Mouse (Mus musculus): ENCODE measurements at regions not wholly inside any gene's neighbourhood (a gene's known extent, or its start where the extent isn't known, plus 50 kb on each side); places are given as distances from the start of the nearest gene placed in this dataset.
"Not testable (repeated sequence)": the region's sequence is repeated elsewhere in the genome, so short reads cannot be mapped to it uniquely, and the experiment has no call there.

- no peak for DNase-seq (ENCODE audit: low read depth)
Observed at GRCm38 (mm10) chr14:120755389-120755788, 155.6 kb upstream of the Ipo5 start.

GRCm38 (mm10) chr14:120758200-120758830 is 152.7 kb upstream of the Ipo5 start:
- no peak for DNase-seq (ENCODE audit: low read depth)

GRCm38 (mm10) chr14:120762168-120762567 is 148.9 kb upstream of the Ipo5 start:
- no peak for DNase-seq (ENCODE audit: low read depth)

GRCm38 (mm10) chr14:120762733-120763132 is 148.3 kb upstream of the Ipo5 start:
- DNase-seq (ENCODE audit: low read depth), result peak; percentile 11

- no peak for DNase-seq (ENCODE audit: low read depth)
Observed at GRCm38 (mm10) chr14:120763796-120764195, 147.2 kb upstream of the Ipo5 start.

GRCm38 (mm10) chr14:120764386-120764785 is 146.6 kb upstream of the Ipo5 start:
- DNase-seq (ENCODE audit: low read depth), result peak; percentile 49

- DNase-seq (ENCODE audit: low read depth), result no peak
Observed at GRCm38 (mm10) chr14:120766451-120766850, 144.6 kb upstream of the Ipo5 start.

GRCm38 (mm10) chr14:120770579-120770978 is 140.4 kb upstream of the Ipo5 start:
- no peak for DNase-seq (ENCODE audit: low read depth)

- peak; percentile 16 for DNase-seq (ENCODE audit: low read depth)
Observed at GRCm38 (mm10) chr14:120773001-120773400, 138.0 kb upstream of the Ipo5 start.

GRCm38 (mm10) chr14:120791828-120792554 is 119.0 kb upstream of the Ipo5 start:
- DNase-seq (ENCODE audit: low read depth), result peak; percentile 29

GRCm38 (mm10) chr14:120797916-120798490 is 113.0 kb upstream of the Ipo5 start:
- DNase-seq (ENCODE audit: low read depth), result no peak

- no peak for DNase-seq (ENCODE audit: low read depth)
Observed at GRCm38 (mm10) chr14:120803191-120803590, 107.8 kb upstream of the Ipo5 start.

- DNase-seq (ENCODE audit: low read depth), result no peak
Observed at GRCm38 (mm10) chr14:120803739-120804138, 107.3 kb upstream of the Ipo5 start.

GRCm38 (mm10) chr14:120804183-120804848 is 106.7 kb upstream of the Ipo5 start:
- no peak for DNase-seq (ENCODE audit: low read depth)

- no peak for DNase-seq (ENCODE audit: low read depth)
Observed at GRCm38 (mm10) chr14:120805137-120805536, 105.9 kb upstream of the Ipo5 start.

GRCm38 (mm10) chr14:120805816-120806552 is 105.0 kb upstream of the Ipo5 start:
- not testable (repeated sequence) for DNase-seq (ENCODE audit: low read depth)

GRCm38 (mm10) chr14:120806553-120806893 is 104.5 kb upstream of the Ipo5 start:
- DNase-seq (ENCODE audit: low read depth), result no peak

- DNase-seq (ENCODE audit: low read depth), result no peak
Observed at GRCm38 (mm10) chr14:120809321-120809720, 101.7 kb upstream of the Ipo5 start.

GRCm38 (mm10) chr14:120813938-120814337 is 97.1 kb upstream of the Ipo5 start:
- no peak for DNase-seq (ENCODE audit: low read depth)

- DNase-seq (ENCODE audit: low read depth), result not testable (repeated sequence)
Observed at GRCm38 (mm10) chr14:120815126-120815525, 95.9 kb upstream of the Ipo5 start.

- DNase-seq (ENCODE audit: low read depth), result no peak
Observed at GRCm38 (mm10) chr14:120816529-120816928, 94.5 kb upstream of the Ipo5 start.

GRCm38 (mm10) chr14:120826187-120826586 is 84.8 kb upstream of the Ipo5 start:
- no peak for DNase-seq (ENCODE audit: low read depth)
